Mouse (Mus musculus) 3134 (cell line): ENCODE data around the gene Trim69.
"Not testable (repeated sequence)": the region's sequence is repeated elsewhere in the genome, so short reads cannot be mapped to it uniquely, and the experiment has no call there.

ENCODE experiments used
- DNase-seq: peaks from one replicate; pipeline ENCODE4 v3.0.0-alpha.2; 2011; ENCODE audit warnings: low spot score; ENCODE audit not compliant: insufficient read length; ENCODE audit errors: extremely low read depth

The Trim69 gene

GRCm38 (mm10) chr2:122206440-122207107, 46.1 kb downstream of the Trim69 start:
- no peak for DNase-seq

GRCm38 (mm10) chr2:122210534-122211228, 50.2 kb downstream of the Trim69 start:
- no peak for DNase-seq

- DNase-seq: not testable (repeated sequence)
These were observed 56.6 kb downstream of the Trim69 start for GRCm38 (mm10) chr2:122217075-122217474.

- no peak for DNase-seq
These were observed 57.7 kb downstream of the Trim69 start for GRCm38 (mm10) chr2:122218234-122218633.

GRCm38 (mm10) chr2:122221378-122221777, 60.9 kb downstream of the Trim69 start:
- DNase-seq: no peak

GRCm38 (mm10) chr2:122221798-122222197, 61.3 kb downstream of the Trim69 start:
- no peak for DNase-seq

GRCm38 (mm10) chr2:122222272-122222671, 61.8 kb downstream of the Trim69 start:
- DNase-seq: no peak

- no peak for DNase-seq
These were observed 63.2 kb downstream of the Trim69 start for GRCm38 (mm10) chr2:122223654-122224053.
